Mouse (Mus musculus): ENCODE results near the gene Ric8a.
"Not testable (repeated sequence)": the region's sequence is repeated elsewhere in the genome, so short reads cannot be mapped to it uniquely, and the experiment has no call there.

The Ric8a gene

DNA sequence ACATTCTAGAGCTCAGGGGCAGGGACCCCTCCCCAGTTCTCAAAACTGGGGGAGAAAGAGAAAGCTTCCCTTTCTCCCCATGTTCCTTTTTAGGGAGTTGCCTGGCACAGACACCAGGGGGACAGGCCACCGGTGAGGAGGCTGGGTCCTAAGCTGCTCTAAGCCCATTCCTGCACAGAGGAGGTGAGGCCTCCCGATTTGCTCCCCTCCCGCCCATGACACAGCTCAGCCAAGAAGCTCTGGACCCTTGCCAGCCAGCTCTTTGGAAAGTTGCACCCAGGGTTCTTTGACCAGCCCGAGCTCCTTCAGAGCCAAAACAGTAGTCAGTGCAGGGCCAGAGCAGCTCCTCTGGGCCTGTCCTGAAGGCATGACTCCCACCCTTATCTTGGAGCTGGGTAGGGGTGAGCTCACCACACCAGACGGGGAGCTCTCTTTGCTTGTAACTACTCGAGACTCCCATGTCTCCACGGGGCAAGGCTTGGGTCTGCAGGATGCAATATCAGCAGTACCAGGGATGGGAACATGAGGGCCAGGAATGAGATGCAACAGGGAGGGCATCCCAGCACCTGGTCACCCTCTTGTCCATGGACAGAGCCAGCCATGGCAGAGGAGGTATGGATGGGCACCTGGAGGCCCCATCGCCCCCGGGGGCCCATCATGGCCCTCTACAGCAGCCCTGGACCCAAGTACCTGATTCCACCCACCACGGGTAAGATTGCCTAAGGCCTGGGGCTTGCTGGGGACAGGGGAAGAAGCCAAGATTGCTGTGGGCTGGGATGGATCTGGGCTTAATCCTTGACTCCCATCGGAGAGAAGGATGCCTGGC lies 8.8 kb upstream of the Ric8a start, which contains the start of gene Odf3:
Gene Odf3 (plus strand): TSS at position 51 of the 826 bp plus-strand sequence.
- no peak for DNase-seq

GRCm38 (mm10) chr7:140848591-140848990 lies 8.2 kb upstream of the Ric8a start:
- no peak for DNase-seq

GRCm38 (mm10) chr7:140851916-140852315 lies 4.8 kb upstream of the Ric8a start:
- no peak for DNase-seq

GRCm38 (mm10) chr7:140853386-140853785 lies 3.4 kb upstream of the Ric8a start:
- DNase-seq = no peak

DNA sequence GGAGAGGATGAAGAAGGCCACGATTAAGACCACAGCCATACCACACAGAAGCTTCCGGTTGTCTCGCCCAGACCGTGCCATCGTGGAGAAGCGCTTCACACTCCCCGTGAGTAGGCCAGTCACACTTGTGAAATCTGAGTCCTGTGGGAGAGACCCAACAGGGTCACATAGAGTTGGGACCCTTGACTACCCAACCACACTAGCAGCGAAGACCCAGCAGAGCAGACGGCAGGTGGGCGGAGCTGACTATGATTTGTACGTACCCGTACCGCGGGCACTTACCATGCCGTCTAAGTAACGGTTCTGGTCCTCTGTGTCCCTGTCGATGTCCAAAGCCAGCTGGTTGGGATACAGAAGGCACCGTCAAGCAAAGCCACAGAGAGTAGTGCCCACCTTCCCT lies 2.3 kb upstream of the Ric8a start:
- no peak for DNase-seq

GRCm38 (mm10) chr7:140855181-140855580 lies 1.6 kb upstream of the Ric8a start:
- no peak for DNase-seq

DNA sequence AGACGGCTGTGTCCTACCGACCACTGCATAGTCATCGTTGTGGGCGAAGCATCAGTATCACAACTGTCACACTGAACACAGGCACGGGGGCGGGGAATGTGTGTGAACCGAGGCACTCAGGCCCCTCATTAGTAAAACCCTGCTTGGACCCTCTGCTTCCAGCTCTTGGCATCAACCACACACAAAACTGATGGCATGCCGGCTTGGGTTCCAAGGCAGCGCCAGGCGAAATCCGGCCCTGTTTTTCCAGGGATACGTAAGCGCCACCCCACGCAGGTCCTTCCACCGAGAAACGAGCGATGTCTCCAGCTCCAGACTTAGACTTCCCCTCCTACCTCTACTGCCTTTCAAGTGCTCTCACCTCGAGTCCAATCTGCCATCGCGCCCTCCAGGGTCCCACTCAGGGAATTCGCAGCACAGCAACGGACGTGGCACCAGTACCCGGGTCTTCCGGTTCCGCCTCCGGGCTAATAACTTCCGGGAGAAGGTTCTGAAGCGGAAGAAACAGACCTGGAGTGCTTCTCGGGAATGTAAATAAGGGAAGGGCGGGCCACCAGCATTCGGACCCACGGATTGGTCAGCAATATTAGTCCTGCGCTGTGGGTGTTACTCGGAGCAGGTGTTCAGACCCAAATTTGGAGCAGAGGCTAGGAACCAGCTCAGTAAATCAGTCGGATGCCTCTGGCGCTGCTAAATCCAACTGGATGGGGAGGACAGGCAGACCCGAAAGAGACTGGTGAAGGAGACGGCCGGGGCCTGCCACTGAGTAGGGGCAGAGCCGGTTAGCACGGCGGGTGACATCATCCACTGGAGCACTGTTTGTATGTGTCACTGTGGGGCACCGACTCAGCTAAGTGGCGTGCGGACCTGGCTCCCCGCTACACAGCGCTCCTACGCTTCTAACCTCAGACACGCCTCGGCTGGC lies 635 bp upstream of the Ric8a start, which contains the start of gene Gm45785:
Gene Gm45785 (minus strand): TSS at position 472 of the 925 bp plus-strand sequence.
- peak; percentile 88 for DNase-seq

DNA sequence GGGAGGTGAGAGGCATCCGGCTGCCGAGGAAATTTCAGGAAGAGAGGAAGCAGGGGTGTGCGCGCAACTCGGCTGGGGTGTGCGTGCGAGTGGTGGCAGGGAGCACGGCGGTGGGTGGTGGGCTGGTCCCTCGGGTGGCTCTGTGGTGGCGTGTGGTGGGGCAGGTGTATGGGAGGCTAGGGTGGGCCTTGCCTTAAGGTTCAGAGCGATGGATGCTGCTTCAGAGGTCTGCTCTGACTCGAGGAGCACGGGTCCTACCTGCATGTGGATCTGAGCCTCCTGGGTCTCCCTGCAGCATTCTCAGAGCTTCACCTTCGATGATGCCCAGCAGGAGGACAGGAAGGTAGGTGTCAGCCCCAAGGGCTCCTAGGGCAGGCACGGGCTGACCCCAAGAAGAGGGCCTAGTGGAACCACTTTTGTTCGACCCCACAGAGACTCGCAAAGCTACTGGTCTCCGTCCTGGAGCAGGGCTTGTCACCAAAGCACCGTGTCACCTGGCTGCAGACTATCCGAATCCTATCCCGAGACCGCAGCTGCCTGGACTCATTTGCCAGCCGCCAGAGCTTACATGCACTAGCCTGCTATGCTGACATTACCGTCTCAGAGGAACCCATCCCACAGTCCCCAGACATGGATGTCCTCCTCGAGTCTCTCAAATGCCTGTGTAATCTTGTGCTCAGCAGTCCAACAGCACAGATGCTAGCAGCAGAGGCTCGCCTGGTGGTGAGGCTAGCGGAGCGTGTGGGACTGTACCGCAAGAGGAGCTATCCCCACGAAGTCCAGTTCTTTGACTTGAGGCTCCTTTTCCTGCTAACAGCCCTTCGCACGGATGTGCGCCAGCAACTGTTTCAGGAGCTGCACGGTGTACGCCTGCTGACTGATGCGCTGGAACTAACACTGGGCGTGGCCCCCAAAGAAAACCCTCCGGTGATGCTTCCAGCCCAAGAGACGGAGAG lies 1.1 kb downstream of the Ric8a start, which contains the start of gene Bet1l:
Gene Bet1l (minus strand): TSS at position 28 of the 956 bp plus-strand sequence.
- DNase-seq = no peak

DNA sequence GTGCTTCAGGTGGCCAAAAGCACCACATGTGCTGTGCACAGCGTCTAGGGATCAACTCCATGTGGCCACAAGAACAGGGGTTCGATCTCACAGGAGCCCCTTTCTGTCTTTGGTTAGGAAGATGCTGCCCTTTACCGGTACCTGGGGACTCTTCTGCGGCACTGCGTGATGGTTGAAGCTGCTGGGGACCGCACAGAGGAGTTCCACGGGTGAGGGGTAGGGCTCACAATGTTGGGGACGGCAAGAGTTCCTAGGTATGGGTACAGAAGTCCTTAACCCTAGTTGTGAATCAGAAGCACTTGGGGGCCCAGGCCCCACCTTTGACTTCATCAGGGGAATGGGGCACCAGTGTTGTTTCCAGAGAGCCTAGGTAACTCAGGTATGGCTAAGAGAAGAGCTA lies 2.0 kb downstream of the Ric8a start:
- DNase-seq = no peak

- DNase-seq = no peak
These were observed 3.2 kb downstream of the Ric8a start for GRCm38 (mm10) chr7:140859997-140860396.

DNA sequence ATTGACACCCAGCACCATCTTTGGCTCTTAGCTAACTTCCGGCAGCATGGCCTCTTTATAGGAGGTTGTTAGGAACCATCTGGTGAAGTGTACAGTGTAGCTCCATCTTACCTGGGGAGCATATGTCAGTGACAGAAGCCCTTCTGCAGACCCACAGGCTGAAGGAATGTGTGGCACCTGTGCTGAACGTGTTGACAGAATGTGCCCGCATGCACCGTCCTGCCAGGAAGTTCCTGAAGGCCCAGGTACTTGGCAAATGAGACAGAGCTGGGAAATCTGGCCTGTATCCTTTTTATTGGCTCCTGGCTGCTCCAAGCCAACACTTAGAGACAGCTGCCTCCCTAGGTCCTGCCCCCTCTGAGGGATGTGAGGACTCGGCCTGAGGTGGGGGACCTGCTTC lies 4.0 kb downstream of the Ric8a start:
- no peak for DNase-seq

DNA sequence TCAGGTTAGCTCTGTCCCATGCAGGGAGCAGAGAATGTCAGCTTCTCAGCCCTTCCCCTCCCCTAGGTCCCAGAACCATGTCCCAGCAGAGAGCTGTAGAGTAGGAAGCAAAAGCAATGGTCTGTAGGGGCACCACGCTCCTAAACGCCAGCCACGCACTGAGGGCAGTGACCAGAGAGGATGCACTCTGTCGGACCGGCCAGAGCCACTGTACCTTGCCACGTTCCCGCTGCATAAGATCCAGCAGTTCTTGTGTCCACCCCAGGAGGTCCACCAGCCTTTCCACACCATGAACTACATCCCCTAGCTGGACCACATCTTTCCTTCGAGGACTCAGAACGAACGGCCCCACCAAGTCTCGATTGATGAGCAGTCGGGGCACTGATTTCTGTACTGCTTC lies 8.0 kb downstream of the Ric8a start:
- no peak for DNase-seq

DNA sequence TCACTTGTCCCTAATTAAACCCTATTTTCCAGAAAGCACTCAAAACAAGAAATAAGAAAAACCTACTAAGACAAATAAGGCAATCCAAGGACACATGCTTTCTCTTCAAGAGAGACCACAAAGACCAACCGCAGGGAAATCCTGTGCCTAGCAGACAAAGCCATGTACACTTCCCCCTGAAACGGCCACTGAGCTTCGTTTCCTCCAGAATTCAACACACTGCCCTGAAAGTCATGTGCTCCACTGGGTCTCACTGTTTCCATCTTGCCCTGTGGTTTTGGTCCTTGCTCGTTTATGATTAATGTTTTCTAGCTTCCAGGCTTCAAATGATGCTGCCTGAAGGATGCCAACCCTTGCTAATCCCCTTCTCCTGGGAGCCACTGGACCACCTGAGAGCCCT lies 17.5 kb downstream of the Ric8a start:
- DNase-seq = no peak

DNA sequence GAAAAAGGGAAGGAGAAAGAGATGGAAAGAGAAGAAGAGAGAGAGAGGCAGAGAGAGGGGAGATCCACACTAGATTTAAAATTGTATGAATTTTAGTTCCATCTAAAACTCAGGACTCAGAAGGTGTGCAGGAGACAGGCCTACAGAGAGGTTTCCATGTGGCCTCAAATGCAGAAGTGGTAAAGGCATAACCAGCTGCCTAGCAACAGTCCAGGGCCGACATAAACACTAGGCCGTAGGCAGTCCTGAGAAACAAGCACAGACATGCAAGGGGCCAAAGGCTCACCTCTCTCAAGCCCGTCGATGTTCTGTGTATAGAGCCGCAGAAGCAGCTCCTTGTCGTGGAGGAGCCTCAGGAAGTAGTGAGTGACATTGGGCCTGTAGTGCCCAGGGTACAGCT lies 20.6 kb downstream of the Ric8a start:
- no peak for DNase-seq

GRCm38 (mm10) chr7:140879355-140879754 lies 22.6 kb downstream of the Ric8a start:
- no peak for DNase-seq

GRCm38 (mm10) chr7:140880419-140880818 lies 23.7 kb downstream of the Ric8a start:
- no peak for DNase-seq

DNA sequence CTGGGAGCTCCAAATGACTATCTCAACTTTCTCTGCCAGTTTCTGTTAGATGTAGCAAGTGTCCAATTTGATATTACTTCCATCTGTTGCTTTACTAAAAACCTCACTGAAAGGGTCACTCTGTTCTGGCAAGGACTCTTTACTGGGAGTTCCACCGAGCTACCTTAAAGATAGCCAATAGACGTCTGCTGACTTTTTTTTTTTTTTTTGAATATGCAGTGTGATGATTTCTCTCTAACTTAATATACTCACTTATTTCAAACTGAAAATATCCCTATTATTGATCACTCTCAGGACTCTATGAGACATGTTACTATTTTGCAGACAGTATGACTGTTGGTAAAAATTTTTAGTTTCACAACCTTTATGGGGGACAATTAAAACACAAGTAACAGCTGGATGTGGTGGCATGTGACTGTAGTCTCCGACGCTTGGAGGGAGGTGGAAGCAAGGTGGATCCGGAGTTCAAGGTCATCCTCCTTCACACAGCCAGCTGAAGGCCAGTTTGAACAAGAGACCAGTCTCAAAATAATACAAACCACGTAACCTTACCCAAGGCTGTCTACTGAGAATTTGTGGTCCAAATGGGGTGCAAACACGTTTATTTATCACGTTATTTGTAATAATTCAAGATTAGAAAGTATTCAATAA lies 24.2 kb downstream of the Ric8a start:
- DNase-seq = no peak

- DNase-seq = peak; percentile 90
These were observed 25.1 kb downstream of the Ric8a start, which contains the start of the genes Psmd13 and Sirt3 for GRCm38 (mm10) chr7:140881696-140882468. Gene Psmd13, plus strand, starts transcription at chr7:140881968. Gene Sirt3, minus strand, starts transcription at chr7:140882309.

- no peak for DNase-seq
These were observed 25.7 kb downstream of the Ric8a start for GRCm38 (mm10) chr7:140882469-140882803.

GRCm38 (mm10) chr7:140890636-140891035 lies 33.9 kb downstream of the Ric8a start:
- DNase-seq = not testable (repeated sequence)

- no peak for DNase-seq
These were observed 37.3 kb downstream of the Ric8a start for GRCm38 (mm10) chr7:140894031-140894430.

All from cerebellum, adult 11-12 months (tissue).